Mouse (Mus musculus): ENCODE measurements around the gene Tbx1. TPM values are rescaled to one million over a fixed set of nuclear protein-coding genes. Genes with fewer than 3 reads are reported as not detected.

Tbx1 gene
- polyA plus RNA-seq, 2 experiments: 8.7 to 12.1 TPM

GRCm38 (mm10) chr16:18584901-18585510 lies 5.5 kb downstream of the Tbx1 start:
- H3K4me3 ChIP-seq (replicated peaks; ENCODE audit: low read length): peak overlapping the region; percentile 50
- TF ChIP-seq POLR2A (IDR thresholded peaks at IDR 0.05; ENCODE audit: borderline replicate concordance, extremely low read depth, insufficient read depth, insufficient read length): no peak
- DNase-seq (ENCODE audit: low spot score) (no peak), ATAC-seq (ENCODE audit: low FRiP score, low read depth) (no peak)
- H3K27me3 ChIP-seq (ENCODE audit: control insufficient read depth, insufficient read depth, low read length): peaks cover 98% of the 10 kb centered on the region
- no peak overlapping the region for H3K9ac ChIP-seq (ENCODE audit: low read depth, low read length, severe bottlenecking)
- no peaks in the 10 kb centered on the region for H3K9me3 ChIP-seq (ENCODE audit: control insufficient read depth, low read length)
- H3K4me1 ChIP-seq (ENCODE audit: control insufficient read depth, insufficient read depth, low read length): peaks cover 17% of the 10 kb centered on the region
- no peaks in the 10 kb centered on the region for H3K36me3 ChIP-seq (ENCODE audit: control insufficient read depth, insufficient read depth, low read length)
- H3K4me2 ChIP-seq (replicated peaks; ENCODE audit: low read depth, low read length, severe bottlenecking): peak overlapping the region; percentile 77
- no peak overlapping the region for H3K27ac ChIP-seq (replicated peaks; ENCODE audit: low read depth, low read length)
- WGBS: 23% methylated on average over 10 of the region's 10 CpGs

- no peak overlapping the region; the same call in 1 of the 2 replicates for H3K4me2 ChIP-seq (replicated peaks; ENCODE audit: low read depth, low read length, severe bottlenecking)
- no peak overlapping the region for H3K4me3 ChIP-seq (replicated peaks; ENCODE audit: low read length)
Measured at GRCm38 (mm10) chr16:18583673-18584357, 6.7 kb downstream of the Tbx1 start.

DNA sequence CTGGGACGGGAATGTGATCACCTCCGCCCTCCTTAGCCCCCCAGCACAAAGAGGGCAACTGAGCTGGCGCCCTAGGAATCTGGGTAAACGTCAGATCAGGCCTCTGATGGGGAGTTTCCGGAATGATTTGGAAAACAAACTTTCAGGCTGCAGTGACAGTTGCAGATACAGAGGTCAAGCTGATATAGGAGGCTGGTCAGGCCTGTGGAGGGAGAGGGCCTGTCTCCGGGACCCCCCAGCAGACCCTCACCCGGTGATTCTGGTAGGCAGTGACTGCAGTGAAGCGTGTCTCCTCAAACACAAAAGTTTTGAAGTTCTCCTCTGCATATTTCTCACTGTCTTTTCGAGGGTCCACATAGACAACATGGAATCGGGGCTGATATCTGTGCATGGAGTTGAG lies 7.3 kb downstream of the Tbx1 start:
- no peak for TF ChIP-seq POLR2A (IDR thresholded peaks at IDR 0.05; ENCODE audit: borderline replicate concordance, extremely low read depth, insufficient read depth, insufficient read length)
- H3K36me3 ChIP-seq (ENCODE audit: control insufficient read depth, insufficient read depth, low read length): no peaks in the 10 kb centered on the region
- WGBS: 30% methylated on average over 10 of the region's 10 CpGs
- no peaks in the 10 kb centered on the region for H3K9me3 ChIP-seq (ENCODE audit: control insufficient read depth, low read length)
- H3K27me3 ChIP-seq (ENCODE audit: control insufficient read depth, insufficient read depth, low read length): peaks cover 89% of the 10 kb centered on the region
- peaks cover 20% of the 10 kb centered on the region for H3K4me1 ChIP-seq (ENCODE audit: control insufficient read depth, insufficient read depth, low read length)
- no peak overlapping the region for H3K27ac ChIP-seq (replicated peaks; ENCODE audit: low read depth, low read length)
- ATAC-seq (ENCODE audit: low FRiP score, low read depth): no peak
- no peak for DNase-seq (ENCODE audit: low spot score)
- H3K4me3 ChIP-seq (replicated peaks; ENCODE audit: low read length): 0 out of 2 replicates have a peak overlapping the region, but pooled peaks have one; percentile 40
- no peak overlapping the region for H3K4me2 ChIP-seq (replicated peaks; ENCODE audit: low read depth, low read length, severe bottlenecking)
- no peak overlapping the region for H3K9ac ChIP-seq (ENCODE audit: low read depth, low read length, severe bottlenecking)

More at GRCm38 (mm10) chr16:18583673-18584357, 6.7 kb downstream of the Tbx1 start:
- peaks cover 17% of the 10 kb centered on the region for H3K4me1 ChIP-seq (ENCODE audit: control insufficient read depth, insufficient read depth, low read length)
- H3K9ac ChIP-seq (ENCODE audit: low read depth, low read length, severe bottlenecking): no peak overlapping the region
- H3K27me3 ChIP-seq (ENCODE audit: control insufficient read depth, insufficient read depth, low read length): peaks cover 95% of the 10 kb centered on the region
- 35% methylated on average over 10 of the region's 10 CpGs for WGBS
- no peaks in the 10 kb centered on the region for H3K36me3 ChIP-seq (ENCODE audit: control insufficient read depth, insufficient read depth, low read length)
- DNase-seq (ENCODE audit: low spot score): no peak
- H3K27ac ChIP-seq (replicated peaks; ENCODE audit: low read depth, low read length): no peak overlapping the region
- H3K9me3 ChIP-seq (ENCODE audit: control insufficient read depth, low read length): no peaks in the 10 kb centered on the region
- no peak for ATAC-seq (ENCODE audit: low FRiP score, low read depth)
- TF ChIP-seq POLR2A (IDR thresholded peaks at IDR 0.05; ENCODE audit: borderline replicate concordance, extremely low read depth, insufficient read depth, insufficient read length): no peak

DNA sequence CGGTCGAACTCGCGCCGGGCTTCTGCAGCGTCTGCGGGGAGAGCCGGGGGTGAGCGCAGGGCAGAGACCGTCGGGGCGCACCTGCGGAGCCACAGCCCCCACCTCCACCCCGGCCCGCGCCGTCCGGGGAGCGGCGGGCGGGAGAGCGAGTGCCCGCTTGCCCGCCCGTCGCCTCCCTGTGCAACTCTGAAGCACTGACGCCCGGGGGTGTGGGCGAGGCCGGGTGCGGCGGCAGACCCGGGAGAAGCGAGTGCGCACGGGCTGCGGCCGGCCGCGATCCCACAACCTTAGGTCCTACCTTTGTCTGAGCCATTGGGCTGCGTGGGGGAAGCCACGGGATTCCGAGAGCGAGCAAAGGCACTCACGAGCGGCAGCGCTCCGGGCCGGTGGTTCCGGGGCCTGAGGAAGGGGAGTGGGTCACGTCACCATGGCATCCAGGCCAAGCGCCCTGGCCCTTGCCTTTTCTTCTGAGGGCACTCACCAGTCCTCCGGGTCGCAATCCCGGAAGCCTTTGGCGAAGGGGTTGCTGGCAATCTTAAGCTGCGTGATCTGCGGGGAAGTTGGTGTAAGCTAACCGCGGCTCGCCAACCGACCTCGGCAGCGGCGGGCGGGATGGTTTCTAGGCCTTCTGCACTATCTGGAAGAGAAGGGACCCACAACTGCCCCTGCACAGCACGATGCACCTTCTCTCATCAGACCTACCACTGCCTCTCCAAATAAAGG lies 7.9 kb downstream of the Tbx1 start:
- no peak for ATAC-seq (ENCODE audit: low FRiP score, low read depth)
- Histone ChIP-seq H3K27me3 (ENCODE audit: control insufficient read depth, insufficient read depth, low read length) (peaks cover 83% of the 10 kb centered on the region), H3K4me1 (ENCODE audit: control insufficient read depth, insufficient read depth, low read length) (peaks cover 20% of the 10 kb centered on the region), H3K9ac (ENCODE audit: low read depth, low read length, severe bottlenecking) (peak overlapping the region; percentile 31), H3K36me3 (ENCODE audit: control insufficient read depth, insufficient read depth, low read length) (no peaks in the 10 kb centered on the region), H3K27ac (replicated peaks; ENCODE audit: low read depth, low read length) (no peak overlapping the region), H3K4me3 (replicated peaks; ENCODE audit: low read length) (peak overlapping the region; percentile 40), H3K4me2 (replicated peaks; ENCODE audit: low read depth, low read length, severe bottlenecking) (peak overlapping the region; percentile 61), H3K9me3 (ENCODE audit: control insufficient read depth, low read length) (no peaks in the 10 kb centered on the region)
- TF ChIP-seq POLR2A (IDR thresholded peaks at IDR 0.05; ENCODE audit: borderline replicate concordance, extremely low read depth, insufficient read depth, insufficient read length): no peak
- 5% methylated on average over 39 of the region's 67 CpGs for WGBS
- no peak for DNase-seq (ENCODE audit: low spot score)

DNA sequence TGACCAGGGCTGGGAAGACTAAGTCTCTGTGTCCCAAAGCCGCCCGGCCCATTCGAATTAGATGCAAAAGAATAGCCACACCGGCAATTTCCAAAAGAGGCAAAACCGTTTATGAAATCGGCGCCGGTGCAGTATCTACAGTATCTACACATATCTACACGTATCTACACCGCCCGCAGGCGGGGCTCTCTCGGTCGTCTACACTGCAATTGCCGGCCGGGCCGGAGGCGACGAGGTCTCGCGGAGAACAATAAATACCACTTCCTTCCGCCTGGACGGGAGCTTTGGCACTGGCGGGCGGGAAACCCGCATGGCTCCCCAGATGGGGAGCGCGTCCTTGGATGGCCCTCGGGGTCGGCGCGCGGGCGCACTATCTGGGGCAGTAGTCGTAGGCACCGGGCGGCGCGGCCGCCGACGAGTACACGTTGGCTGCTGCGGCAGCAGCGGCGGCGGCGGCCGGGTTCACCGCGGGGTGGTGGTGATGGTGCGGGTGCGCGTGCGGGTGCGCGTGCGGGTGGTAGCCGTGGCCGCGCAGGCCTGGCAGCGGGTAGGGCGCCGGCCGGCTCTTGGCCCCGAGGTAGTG lies 8.8 kb downstream of the Tbx1 start:
- peaks cover 19% of the 10 kb centered on the region for H3K4me1 ChIP-seq (ENCODE audit: control insufficient read depth, insufficient read depth, low read length)
- H3K9ac ChIP-seq (ENCODE audit: low read depth, low read length, severe bottlenecking): peak overlapping the region; percentile 31
- H3K4me3 ChIP-seq (replicated peaks; ENCODE audit: low read length): peak overlapping the region; percentile 40
- H3K9me3 ChIP-seq (ENCODE audit: control insufficient read depth, low read length): no peaks in the 10 kb centered on the region
- no peaks in the 10 kb centered on the region for H3K36me3 ChIP-seq (ENCODE audit: control insufficient read depth, insufficient read depth, low read length)
- H3K27me3 ChIP-seq (ENCODE audit: control insufficient read depth, insufficient read depth, low read length): peaks cover 76% of the 10 kb centered on the region
- 0 out of 2 replicates have a peak, but pooled peaks have one; percentile 10 for ATAC-seq (ENCODE audit: low FRiP score, low read depth)
- WGBS: 4% methylated on average over 59 of the region's 66 CpGs
- no peak overlapping the region for H3K27ac ChIP-seq (replicated peaks; ENCODE audit: low read depth, low read length)
- DNase-seq (ENCODE audit: low spot score): no peak
- no peak for TF ChIP-seq POLR2A (IDR thresholded peaks at IDR 0.05; ENCODE audit: borderline replicate concordance, extremely low read depth, insufficient read depth, insufficient read length)
- peak overlapping the region; percentile 61 for H3K4me2 ChIP-seq (replicated peaks; ENCODE audit: low read depth, low read length, severe bottlenecking)

Data from limb, embryonic 14.5 days (tissue).